Mouse (Mus musculus): ENCODE results near the gene Fam8a1. TPM values are rescaled to one million over a fixed set of nuclear protein-coding genes. Genes with fewer than 3 reads are reported as not detected.

Gene Fam8a1
- polyA plus RNA-seq, 1 experiment from 2014 or later, result 16.7 TPM

DNA sequence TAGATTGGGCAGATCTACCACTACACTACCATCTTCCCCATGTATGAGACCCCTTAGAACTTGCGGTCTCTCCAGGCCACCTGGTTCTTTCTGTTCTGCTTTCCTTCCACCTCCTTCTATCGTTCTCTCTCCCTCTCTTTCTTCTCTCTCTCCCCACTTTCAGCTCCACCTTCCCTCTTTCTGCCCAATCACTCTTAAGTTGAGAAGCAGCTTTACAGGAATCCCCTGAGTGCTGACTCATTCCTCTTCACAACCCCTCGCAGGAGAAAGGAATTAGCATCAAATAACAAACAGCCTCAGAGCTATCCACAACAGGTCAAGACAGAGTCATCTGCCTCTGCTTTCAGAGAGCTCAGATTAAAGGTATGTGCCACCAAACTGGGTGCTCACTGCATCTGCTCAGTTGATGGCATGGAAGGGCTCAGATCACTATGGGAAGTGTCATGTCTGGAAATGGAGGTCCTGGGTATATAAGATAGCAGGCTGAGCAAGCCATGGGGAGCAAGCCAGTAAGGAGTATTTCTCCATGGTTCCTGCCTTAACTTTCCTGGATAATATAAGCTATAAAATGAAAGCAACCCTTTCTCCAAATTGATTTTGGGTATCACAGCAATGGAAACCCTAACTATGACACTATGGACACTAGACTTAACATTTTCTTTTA, 46.8 kb downstream of the Fam8a1 start:
- H3K4me2 ChIP-seq, result no peak overlapping the region
- no peaks in the 10 kb centered on the region for H3K27me3 ChIP-seq (replicated peaks)
- 65% methylated on average over 3 of the region's 3 CpGs for WGBS
- 0 out of 2 replicates have a peak, but pooled peaks cover 7% of the 10 kb centered on the region for H3K4me1 ChIP-seq (replicated peaks)
- no peak overlapping the region for H3K27ac ChIP-seq (ENCODE audit: poor library complexity, severe bottlenecking)
- H3K36me3 ChIP-seq, result peaks cover 34% of the 10 kb centered on the region
- peak; percentile 88 for ATAC-seq (ENCODE audit: insufficient number of reproducible peaks, low FRiP score)
- no peak overlapping the region for H3K4me3 ChIP-seq
- H3K9me3 ChIP-seq (replicated peaks), result no peaks in the 10 kb centered on the region
- H3K9ac ChIP-seq, result no peak overlapping the region

DNA sequence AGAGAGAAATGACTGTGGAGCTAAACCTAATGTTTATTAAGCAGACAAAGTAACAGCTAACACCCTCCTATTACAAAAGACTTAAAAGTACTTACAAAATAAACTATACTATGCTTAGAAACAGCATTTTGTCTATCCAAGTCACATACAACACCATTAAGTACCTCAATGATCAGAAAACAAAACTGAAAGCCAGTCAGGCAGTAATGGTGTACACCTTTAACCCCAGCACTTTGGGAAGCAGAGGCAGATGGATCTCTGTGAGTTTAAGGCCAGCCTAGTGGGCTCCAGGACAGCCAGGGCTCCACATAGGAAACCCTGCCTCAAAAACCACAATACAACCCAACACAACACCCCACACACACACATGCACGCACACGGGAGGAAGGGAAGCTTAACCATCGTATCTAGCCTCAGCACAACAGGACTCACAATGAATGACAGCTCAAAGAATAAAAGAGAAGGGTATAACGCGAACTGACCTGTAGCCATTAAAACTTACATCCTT, 49.6 kb downstream of the Fam8a1 start:
- no peaks in the 10 kb centered on the region for H3K27me3 ChIP-seq (replicated peaks)
- WGBS, result 86% methylated on average over 5 of the region's 5 CpGs
- ATAC-seq (ENCODE audit: insufficient number of reproducible peaks, low FRiP score), result no peak

DNA sequence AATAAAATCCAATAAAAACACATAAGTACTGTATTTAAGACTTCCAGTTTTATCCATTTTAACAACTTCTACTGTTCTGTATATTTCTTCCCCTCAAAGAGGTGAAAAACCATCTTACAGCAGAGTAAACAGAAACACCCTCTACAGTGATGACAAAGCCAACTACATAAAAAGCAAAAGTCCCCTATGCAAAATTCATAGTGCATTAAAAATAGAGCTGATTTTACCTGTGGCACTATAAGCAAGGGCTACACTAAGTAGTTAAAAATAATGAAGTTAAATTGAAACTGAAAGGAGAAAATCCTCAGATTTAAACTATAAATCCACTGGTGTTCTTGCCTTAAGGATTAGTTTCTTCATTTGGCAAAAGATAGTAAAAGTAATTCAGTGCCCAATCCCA, 51.7 kb downstream of the Fam8a1 start:
- H3K9me3 ChIP-seq (replicated peaks), result no peaks in the 10 kb centered on the region
- H3K4me1 ChIP-seq (replicated peaks), result peaks cover 17% of the 10 kb centered on the region
- H3K4me2 ChIP-seq, result no peak overlapping the region
- H3K27me3 ChIP-seq (replicated peaks), result no peaks in the 10 kb centered on the region
- H3K4me3 ChIP-seq, result no peak overlapping the region
- no peak overlapping the region for H3K27ac ChIP-seq (ENCODE audit: poor library complexity, severe bottlenecking)
- H3K9ac ChIP-seq, result no peak overlapping the region
- ATAC-seq (ENCODE audit: insufficient number of reproducible peaks, low FRiP score), result no peak
- 0 out of 2 replicates have a peak, but pooled peaks cover 10% of the 10 kb centered on the region for H3K36me3 ChIP-seq

More for the DNA sequence above, 49.6 kb downstream of the Fam8a1 start:
- 0 out of 2 replicates have a peak, but pooled peaks cover 7% of the 10 kb centered on the region for H3K4me1 ChIP-seq (replicated peaks)
- H3K9me3 ChIP-seq (replicated peaks), result no peaks in the 10 kb centered on the region
- no peak overlapping the region for H3K4me2 ChIP-seq
- no peak overlapping the region for H3K27ac ChIP-seq (ENCODE audit: poor library complexity, severe bottlenecking)
- 0 out of 2 replicates have a peak, but pooled peaks cover 14% of the 10 kb centered on the region for H3K36me3 ChIP-seq
- H3K4me3 ChIP-seq, result no peak overlapping the region
- no peak overlapping the region for H3K9ac ChIP-seq

DNA sequence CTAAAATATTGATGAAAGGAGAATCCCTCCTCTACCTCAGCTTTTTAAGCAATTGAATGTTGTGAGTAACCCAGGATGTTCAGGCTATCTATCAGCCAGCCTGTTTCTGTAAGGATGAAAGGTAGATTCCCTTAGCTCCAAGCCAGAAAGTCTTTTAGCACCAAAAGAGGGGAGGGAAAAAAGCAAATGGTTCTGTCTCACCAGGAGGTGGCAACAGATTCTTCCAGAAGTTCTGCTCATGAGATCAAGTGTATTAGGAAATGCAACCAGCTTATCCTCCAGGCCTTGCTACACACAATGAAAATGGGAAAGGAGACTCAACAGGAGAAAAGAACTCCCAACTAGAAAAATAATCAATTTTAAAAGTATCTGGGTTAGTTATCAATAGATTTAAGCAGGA, 55.0 kb downstream of the Fam8a1 start:
- Histone ChIP-seq H3K36me3 (0 out of 2 replicates have a peak, but pooled peaks cover 2% of the 10 kb centered on the region), H3K9me3 (replicated peaks) (no peaks in the 10 kb centered on the region), H3K4me1 (replicated peaks) (peaks cover 11% of the 10 kb centered on the region), H3K4me3 (no peak overlapping the region), H3K4me2 (peak overlapping the region; percentile 41), H3K9ac (peak overlapping the region; percentile 40; the same call in 1 of the 2 replicates), H3K27ac (ENCODE audit: poor library complexity, severe bottlenecking) (no peak overlapping the region), H3K27me3 (replicated peaks) (no peaks in the 10 kb centered on the region)
- no peak for ATAC-seq (ENCODE audit: insufficient number of reproducible peaks, low FRiP score)

DNA sequence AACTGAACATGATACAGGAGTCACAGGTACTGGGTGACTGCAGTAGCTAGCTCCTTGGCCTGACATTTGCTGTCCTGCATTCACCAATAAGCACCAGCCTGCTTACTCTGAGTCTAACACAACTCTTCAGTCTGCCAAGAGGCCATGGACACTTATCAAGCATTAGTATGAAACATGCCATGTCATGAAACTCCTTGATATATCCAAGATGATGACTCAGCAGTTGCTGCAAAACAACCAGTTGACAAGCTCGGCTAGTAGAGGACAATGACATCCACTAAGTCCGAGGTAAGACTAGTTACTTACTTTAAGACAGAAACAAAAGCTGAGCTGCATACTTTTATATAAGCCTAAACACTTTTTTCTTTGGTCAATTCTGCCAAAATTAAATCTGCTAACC, 55.9 kb downstream of the Fam8a1 start:
- Histone ChIP-seq H3K9ac (peak overlapping the region; percentile 28; the same call in 1 of the 2 replicates), H3K27ac (ENCODE audit: poor library complexity, severe bottlenecking) (no peak overlapping the region), H3K36me3 (no peaks in the 10 kb centered on the region), H3K4me2 (peak overlapping the region; percentile 59), H3K27me3 (replicated peaks) (no peaks in the 10 kb centered on the region), H3K4me1 (replicated peaks) (peaks cover 11% of the 10 kb centered on the region), H3K4me3 (peak overlapping the region; percentile 25; the same call in 1 of the 2 replicates), H3K9me3 (replicated peaks) (no peaks in the 10 kb centered on the region)
- 18% methylated on average over 2 of the region's 2 CpGs for WGBS
- ATAC-seq (ENCODE audit: insufficient number of reproducible peaks, low FRiP score), result peak; percentile 31; the same call in 1 of the 2 replicates

DNA sequence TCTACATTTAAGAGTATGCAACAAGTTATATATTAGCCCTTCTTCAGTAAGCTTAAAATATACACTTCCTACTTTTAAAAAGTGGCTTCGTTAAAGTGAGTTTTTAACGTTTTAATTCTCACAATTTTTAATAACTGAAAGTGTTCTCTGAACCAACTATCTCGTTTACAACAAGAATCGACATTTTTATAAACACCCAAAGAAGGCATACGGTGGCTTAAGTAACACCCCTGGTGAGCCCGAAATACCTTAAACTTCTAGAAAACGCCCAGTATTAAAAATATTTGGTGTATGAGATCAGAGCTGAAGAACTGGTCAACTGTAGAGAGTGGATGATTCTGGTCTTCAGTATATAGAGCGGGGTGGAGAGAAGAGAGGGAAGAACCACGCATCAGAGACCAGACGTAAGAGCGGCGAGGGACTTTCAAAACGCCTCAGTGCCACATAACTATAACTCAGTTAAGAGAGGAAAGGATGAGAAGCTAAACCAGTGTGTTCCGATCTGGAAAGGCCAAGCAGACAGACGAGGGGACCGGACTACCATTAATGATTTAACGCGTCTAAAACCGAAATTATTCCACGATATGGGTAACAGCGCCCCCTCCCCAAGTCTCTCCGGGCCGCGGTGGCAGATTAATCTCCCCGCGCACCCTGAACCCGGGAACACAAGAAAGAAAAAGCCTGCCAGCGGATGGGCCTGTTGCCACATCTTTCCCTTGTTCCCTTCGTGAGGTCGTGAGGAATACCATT, 57.1 kb downstream of the Fam8a1 start:
- Histone ChIP-seq H3K36me3 (no peaks in the 10 kb centered on the region), H3K4me1 (replicated peaks) (peaks cover 11% of the 10 kb centered on the region), H3K27ac (ENCODE audit: poor library complexity, severe bottlenecking) (peak overlapping the region; percentile 97), H3K9ac (peak overlapping the region; percentile 91), H3K4me2 (peak overlapping the region; percentile 85), H3K27me3 (replicated peaks) (no peaks in the 10 kb centered on the region), H3K4me3 (peak overlapping the region; percentile 75), H3K9me3 (replicated peaks) (no peaks in the 10 kb centered on the region)
- ATAC-seq (ENCODE audit: insufficient number of reproducible peaks, low FRiP score), result no peak
- WGBS, result under 1% methylated on average over 30 of the region's 30 CpGs

DNA sequence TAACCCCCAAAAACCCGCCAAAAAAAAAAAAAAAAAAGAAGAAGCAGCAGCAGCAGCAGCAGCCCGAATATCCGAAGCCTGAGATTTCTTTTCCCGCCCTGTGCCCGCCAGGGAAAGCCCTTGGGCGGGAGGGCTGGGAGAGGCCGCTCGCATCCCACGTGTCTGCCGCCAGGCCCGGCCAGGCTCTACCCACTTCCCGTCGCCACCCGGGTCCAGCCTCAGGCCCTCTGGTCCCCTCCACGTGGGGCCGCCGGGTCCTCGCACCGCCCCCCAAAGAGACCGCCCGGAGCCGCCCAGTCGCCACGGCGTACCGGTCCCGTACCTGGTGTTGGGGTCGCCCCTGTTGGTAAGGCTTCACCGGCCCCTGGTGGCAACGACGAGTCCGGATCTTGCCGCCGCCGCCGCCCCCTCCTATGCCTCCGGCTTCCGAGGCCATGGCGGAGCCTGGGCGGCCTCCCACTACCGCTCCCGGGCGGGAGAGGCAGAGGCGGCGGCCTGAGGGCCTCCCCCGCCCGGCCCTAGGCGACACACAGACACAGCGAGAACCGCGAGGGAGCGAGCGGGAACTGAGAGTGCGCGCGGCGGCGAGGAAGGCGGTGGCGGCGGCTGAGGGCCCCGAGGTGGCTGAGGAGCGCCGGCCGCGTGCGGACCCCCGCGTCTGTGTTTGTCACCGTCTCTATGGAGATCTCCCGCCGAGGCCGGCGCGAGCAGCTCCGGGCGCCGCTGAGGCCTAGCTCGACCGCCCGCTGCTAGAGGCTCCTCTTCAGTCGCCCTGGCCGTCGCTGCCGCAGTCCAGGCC, 57.9 kb downstream of the Fam8a1 start:
- Histone ChIP-seq H3K4me1 (replicated peaks) (peaks cover 11% of the 10 kb centered on the region), H3K4me2 (peak overlapping the region; percentile 85), H3K27me3 (replicated peaks) (no peaks in the 10 kb centered on the region), H3K9me3 (replicated peaks) (no peaks in the 10 kb centered on the region), H3K4me3 (peak overlapping the region; percentile 75), H3K9ac (peak overlapping the region; percentile 91), H3K27ac (ENCODE audit: poor library complexity, severe bottlenecking) (peak overlapping the region; percentile 97), H3K36me3 (no peaks in the 10 kb centered on the region)
- ATAC-seq (ENCODE audit: insufficient number of reproducible peaks, low FRiP score), result peak; percentile 78
- WGBS, result under 1% methylated on average over 78 of the region's 85 CpGs

Other genes starting within 250 kb of the Fam8a1 start
- 175 and 177 TPM in 2 replicates for gene Cap2, start 167.7 kb upstream of the Fam8a1 start, polyA plus RNA-seq (2016; fragmentation: Nextera tagmentation; extraction: Ambion mirVana)
- 26.6 and 28.0 TPM in 2 replicates for gene Nup153, start 58.4 kb downstream of the Fam8a1 start, polyA plus RNA-seq (2016; fragmentation: Nextera tagmentation; extraction: Ambion mirVana)